ENCODE assay signal across 8 mouse cellular contexts in the genomic region with DNA sequence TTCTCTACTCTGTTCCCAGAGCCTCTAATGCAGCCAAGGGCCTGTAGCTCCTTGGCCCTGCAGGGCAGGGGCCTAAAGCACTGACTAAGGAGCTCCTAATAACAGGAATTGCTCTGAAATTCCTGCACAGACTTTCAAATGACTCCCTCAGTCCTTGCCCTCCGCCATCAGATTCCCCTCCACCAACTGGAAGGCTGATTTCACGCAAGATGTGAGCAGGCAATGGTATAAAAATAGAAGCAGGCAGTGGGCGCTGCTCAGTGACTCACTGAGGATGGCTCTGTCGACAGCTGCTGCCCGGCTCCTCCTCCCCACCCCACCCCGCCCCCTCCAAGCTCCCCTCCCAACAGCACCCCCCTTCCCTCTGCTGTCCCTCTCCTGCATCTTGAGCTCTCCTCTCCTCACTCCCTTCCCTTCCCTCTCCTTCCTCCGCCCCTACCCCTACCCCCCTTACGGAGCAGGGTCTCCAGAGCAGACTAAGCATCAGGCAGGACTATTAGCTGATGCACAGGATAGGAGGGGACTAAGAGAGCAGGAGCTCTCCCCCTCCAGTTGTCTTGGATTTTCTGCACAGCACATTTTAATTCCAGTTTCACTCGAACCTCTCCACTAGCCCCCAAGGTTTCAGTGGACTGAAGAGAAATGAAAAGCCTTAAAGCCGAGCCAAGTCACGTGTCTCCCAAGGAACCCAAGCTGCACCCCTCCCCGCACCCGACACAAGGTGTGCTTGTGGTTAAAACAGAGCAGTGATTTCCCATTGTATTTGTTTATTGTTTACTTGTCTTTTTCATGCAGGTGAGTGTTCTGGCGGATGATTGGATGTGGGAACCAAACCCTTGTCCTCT. TPM values are rescaled to one million over a fixed set of nuclear protein-coding genes. Genes with fewer than 3 reads are reported as not detected.
DNase-seq lines count a peak whose midpoint lies in the region; ATAC-seq lines count a peak whose summit lies in the region.

No protein-coding gene starts in this region.

- DNase-seq in kidney, postnatal 4 days, result peak; percentile 9 to 17
- no peak for DNase-seq in kidney, postnatal 10 days
- DNase-seq in midbrain, embryonic 10.5 days (ENCODE audit: low spot score), result peak; percentile 19
- no peak for DNase-seq in spleen, postnatal 14 days (ENCODE audit: low spot score in 2 of 2)
- DNase-seq in adrenal gland, postnatal 4 days (ENCODE audit: low spot score in 2 of 2), result no peak

- peak overlapping the region; percentile 48 for H3K4me2 ChIP-seq in embryonic facial prominence, embryonic 13.5 days
- H3K4me2 ChIP-seq in hindbrain, embryonic 15.5 days, result peak overlapping the region; percentile 33
- no peak overlapping the region for H3K4me2 ChIP-seq in stomach, embryonic 16.5 days (ENCODE audit: low read depth, low read length)

- peaks cover 19% of the 10 kb centered on the region for H3K27me3 ChIP-seq in embryonic facial prominence, embryonic 13.5 days
- peaks cover 9% of the 10 kb centered on the region; the same call in 1 of the 2 replicates for H3K27me3 ChIP-seq in hindbrain, embryonic 15.5 days
- peaks cover 53% of the 10 kb centered on the region for H3K27me3 ChIP-seq in midbrain, embryonic 10.5 days (ENCODE audit: low read depth, poor library complexity, severe bottlenecking)
- no peaks in the 10 kb centered on the region for H3K27me3 ChIP-seq in stomach, embryonic 16.5 days (ENCODE audit: control insufficient read depth, insufficient read depth, low read length)

- H3K36me3 ChIP-seq in embryonic facial prominence, embryonic 13.5 days, result no peaks in the 10 kb centered on the region
- H3K36me3 ChIP-seq in hindbrain, embryonic 15.5 days, result no peaks in the 10 kb centered on the region
- H3K36me3 ChIP-seq in midbrain, embryonic 10.5 days, result no peaks in the 10 kb centered on the region
- H3K36me3 ChIP-seq in stomach, embryonic 16.5 days (ENCODE audit: control insufficient read depth, insufficient read depth, low read length), result no peaks in the 10 kb centered on the region

- no peaks in the 10 kb centered on the region for H3K9me3 ChIP-seq in embryonic facial prominence, embryonic 13.5 days
- no peaks in the 10 kb centered on the region for H3K9me3 ChIP-seq in hindbrain, embryonic 15.5 days
- no peaks in the 10 kb centered on the region for H3K9me3 ChIP-seq in midbrain, embryonic 10.5 days (replicated peaks)
- H3K9me3 ChIP-seq in stomach, embryonic 16.5 days (replicated peaks; ENCODE audit: control insufficient read depth, low read length), result no peaks in the 10 kb centered on the region

- 4% methylated on average over 13 of the region's 14 CpGs for WGBS in embryonic facial prominence, embryonic 13.5 days
- WGBS in hindbrain, embryonic 15.5 days, result 10% methylated on average over 14 of the region's 14 CpGs
- WGBS in midbrain, embryonic 10.5 days, result 9% methylated on average over 14 of the region's 14 CpGs
- 6% methylated on average over 14 of the region's 14 CpGs for WGBS in stomach, embryonic 16.5 days

- peak; percentile 65; the same call in 1 of the 2 replicates for ATAC-seq in embryonic facial prominence, embryonic 13.5 days (ENCODE audit: insufficient number of reproducible peaks, insufficient read depth, low FRiP score, low TSS enrichment, low read depth)
- ATAC-seq in hindbrain, embryonic 15.5 days (ENCODE audit: low FRiP score, low read depth), result peak; percentile 90
- peak; percentile 69; the same call in 1 of the 2 replicates for ATAC-seq in stomach, embryonic 16.5 days (ENCODE audit: insufficient read depth, low FRiP score)

- peak overlapping the region; percentile 57; the same call in 1 of the 2 replicates for H3K27ac ChIP-seq in embryonic facial prominence, embryonic 13.5 days
- H3K27ac ChIP-seq in hindbrain, embryonic 15.5 days (replicated peaks), result peak overlapping the region; percentile 73
- peak overlapping the region; percentile 57 for H3K27ac ChIP-seq in midbrain, embryonic 10.5 days (replicated peaks)
- H3K27ac ChIP-seq in stomach, embryonic 16.5 days (ENCODE audit: low read length), result peak overlapping the region; percentile 14; the same call in 1 of the 2 replicates

- H3K4me1 ChIP-seq in embryonic facial prominence, embryonic 13.5 days, result peaks cover 15% of the 10 kb centered on the region
- peaks cover 16% of the 10 kb centered on the region for H3K4me1 ChIP-seq in hindbrain, embryonic 15.5 days (replicated peaks)
- peaks cover 14% of the 10 kb centered on the region for H3K4me1 ChIP-seq in midbrain, embryonic 10.5 days
- H3K4me1 ChIP-seq in stomach, embryonic 16.5 days (ENCODE audit: control insufficient read depth, insufficient read depth, low read length), result peaks cover 5% of the 10 kb centered on the region

- no peak overlapping the region for H3K4me3 ChIP-seq in embryonic facial prominence, embryonic 13.5 days
- peak overlapping the region; percentile 6; the same call in 1 of the 2 replicates for H3K4me3 ChIP-seq in hindbrain, embryonic 15.5 days
- peak overlapping the region; percentile 27; the same call in 1 of the 2 replicates for H3K4me3 ChIP-seq in midbrain, embryonic 10.5 days
- H3K4me3 ChIP-seq in stomach, embryonic 16.5 days (replicated peaks; ENCODE audit: low read length), result no peak overlapping the region

- H3K9ac ChIP-seq in embryonic facial prominence, embryonic 13.5 days, result peak overlapping the region; percentile 27; the same call in 1 of the 2 replicates
- no peak overlapping the region; the same call in 1 of the 2 replicates for H3K9ac ChIP-seq in hindbrain, embryonic 15.5 days
- no peak overlapping the region for H3K9ac ChIP-seq in stomach, embryonic 16.5 days (ENCODE audit: low read length)

RNA-seq across cellular contexts. Expression of a gene that starts 9.6 kb away (rescaled TPM):
- polyA plus RNA-seq in embryonic facial prominence, embryonic 13.5 days (2015; fragmentation: Nextera tagmentation; extraction: Ambion mirVana), result 32.0 and 44.7 TPM in 2 replicates
- 8.0 and 10.5 TPM in 2 replicates for polyA plus RNA-seq in hindbrain, embryonic 15.5 days (2015; fragmentation: Nextera tagmentation; extraction: Ambion mirVana)
- polyA plus RNA-seq in midbrain, embryonic 10.5 days (2016; fragmentation: Nextera tagmentation; extraction: Ambion mirVana), result 0.23 and 0.87 TPM in 2 replicates
- 120 and 1,117 TPM in 2 replicates for polyA plus RNA-seq in stomach, embryonic 16.5 days (2015; fragmentation: Nextera tagmentation; extraction: Ambion mirVana)
- total RNA-seq in adrenal gland, postnatal 4 days (2021), result 1,000 to 10,000 TPM in 1 of 2 experiments, 100 to 1,000 TPM in 1; 358 to 1,099 TPM

RNA-seq across cellular contexts. Expression of a gene that starts 24.9 kb away (rescaled TPM):
- polyA plus RNA-seq in embryonic facial prominence, embryonic 13.5 days (2015; fragmentation: Nextera tagmentation; extraction: Ambion mirVana), result 5.4 and 5.5 TPM in 2 replicates
- polyA plus RNA-seq in hindbrain, embryonic 15.5 days (2015; fragmentation: Nextera tagmentation; extraction: Ambion mirVana), result 5.7 and 6.2 TPM in 2 replicates
- polyA plus RNA-seq in midbrain, embryonic 10.5 days (2016; fragmentation: Nextera tagmentation; extraction: Ambion mirVana), result 7.8 and 8.6 TPM in 2 replicates
- polyA plus RNA-seq in stomach, embryonic 16.5 days (2015; fragmentation: Nextera tagmentation; extraction: Ambion mirVana), result 1.5 and 2.1 TPM in 2 replicates
- 1 to 10 TPM; 7.3 to 8.0 TPM for total RNA-seq in adrenal gland, postnatal 4 days (2021)

Comparison
In these comparisons a context has a peak if more than half of its experiments do, and no peak if none do; other contexts are left out.
1. DNase-seq: peak in kidney, postnatal 4 days (2 of 2) and midbrain, embryonic 10.5 days (single experiment); none in kidney, postnatal 10 days (single experiment), spleen, postnatal 14 days (0 of 2) and adrenal gland, postnatal 4 days (0 of 2).
2. H3K27ac ChIP-seq: peak in every context shown above with its lines; median percentile 73 in hindbrain, embryonic 15.5 days; 57 in embryonic facial prominence, embryonic 13.5 days; 57 in midbrain, embryonic 10.5 days; 14 in stomach, embryonic 16.5 days.
3. H3K4me3 ChIP-seq: peak in hindbrain, embryonic 15.5 days (single experiment) and midbrain, embryonic 10.5 days (single experiment); none in embryonic facial prominence, embryonic 13.5 days (single experiment) and stomach, embryonic 16.5 days (single experiment).
4. Peak in every context shown above with its lines, with median percentiles within 50 percentile points of each other: ATAC-seq.